Comparison of ENCODE assay signal across 10 mouse cellular contexts in genomic region chr7:125478391-125478984, GRCm38 (mm10). TPM values are rescaled to one million over a fixed set of nuclear protein-coding genes. Genes with fewer than 3 reads are reported as not detected.
DNase-seq lines count a peak whose midpoint lies in the region; ATAC-seq and TF ChIP-seq lines count a peak whose summit lies in the region.
"Had no signal": no experiment of that assay in that cellular context is flagged by ENCODE, and none has a peak within 500 bp of the region (broad histone marks: within the 10 kb centered on the region; RNA-seq: fewer than 3 reads in every experiment).

No protein-coding gene starts in this region.

- H3K9ac ChIP-seq in kidney, embryonic 14.5 days (ENCODE audit: low read depth, low read length), result no peak overlapping the region
- 0 out of 2 replicates have a peak overlapping the region, but pooled peaks have one; percentile 8 for H3K9ac ChIP-seq in liver, embryonic 13.5 days
- no peak overlapping the region for H3K9ac ChIP-seq in hindbrain, embryonic 13.5 days

- DNase-seq in kidney, adult 18-20 months, result peak; percentile 13
- DNase-seq in heart, postnatal 10 days, result peak; percentile 63 to 68
- peak; percentile 22 for DNase-seq in liver, embryonic 13.5 days
- DNase-seq in forebrain, embryonic 10.5 days (ENCODE audit: extremely low spot score, low spot score), result no peak
- DNase-seq in frontal cortex, postnatal 25 days (ENCODE audit: low spot score in 2 of 2), result no peak
- DNase-seq: layer of hippocampus, adult 9-11 months; thymus, postnatal 14 days had no signal

- no peaks in the 10 kb centered on the region for H3K27me3 ChIP-seq in kidney, embryonic 14.5 days (ENCODE audit: control insufficient read depth, insufficient read depth, low read length)
- no peaks in the 10 kb centered on the region for H3K27me3 ChIP-seq in liver, embryonic 13.5 days
- H3K27me3 ChIP-seq in small intestine, adult 2 months (ENCODE audit: control insufficient read depth, insufficient read depth, low read length), result no peaks in the 10 kb centered on the region
- no peaks in the 10 kb centered on the region for H3K27me3 ChIP-seq in forebrain, embryonic 10.5 days (ENCODE audit: poor library complexity, severe bottlenecking)
- no peaks in the 10 kb centered on the region for H3K27me3 ChIP-seq in hindbrain, embryonic 13.5 days

- TF ChIP-seq CTCF in small intestine, adult 2 months (IDR thresholded peaks at IDR 0.05; ENCODE audit: extremely low read depth, insufficient read length, insufficient replicate concordance, low read depth, low read length), result no peak

- WGBS in kidney, embryonic 14.5 days, result 70% methylated on average over 7 of the region's 7 CpGs
- WGBS in liver, embryonic 13.5 days (ENCODE audit: insufficient replicate concordance), result 80% methylated on average over 7 of the region's 7 CpGs
- 71% methylated on average over 7 of the region's 7 CpGs for WGBS in small intestine, adult 2 months
- 87% methylated on average over 7 of the region's 7 CpGs for WGBS in forebrain, embryonic 10.5 days
- WGBS in hindbrain, embryonic 13.5 days, result 93% methylated on average over 7 of the region's 7 CpGs

- H3K4me2 ChIP-seq in kidney, embryonic 14.5 days (replicated peaks; ENCODE audit: low read depth, low read length), result no peak overlapping the region
- no peak overlapping the region for H3K4me2 ChIP-seq in liver, embryonic 13.5 days
- H3K4me2 ChIP-seq in hindbrain, embryonic 13.5 days, result no peak overlapping the region

- H3K36me3 ChIP-seq in kidney, embryonic 14.5 days (ENCODE audit: control insufficient read depth, insufficient read depth, low read length), result peaks cover 24% of the 10 kb centered on the region; the same call in 1 of the 2 replicates
- peaks cover 54% of the 10 kb centered on the region for H3K36me3 ChIP-seq in liver, embryonic 13.5 days
- H3K36me3 ChIP-seq in small intestine, adult 2 months (ENCODE audit: control insufficient read depth, insufficient read depth, low read length), result peaks cover 5% of the 10 kb centered on the region; the same call in 1 of the 2 replicates
- peaks cover 54% of the 10 kb centered on the region for H3K36me3 ChIP-seq in forebrain, embryonic 10.5 days (replicated peaks)
- peaks cover 32% of the 10 kb centered on the region for H3K36me3 ChIP-seq in hindbrain, embryonic 13.5 days

- ATAC-seq in kidney, embryonic 14.5 days (ENCODE audit: low FRiP score, low TSS enrichment), result no peak
- peak; percentile 62 for ATAC-seq in liver, embryonic 13.5 days (ENCODE audit: low read depth)
- ATAC-seq in hindbrain, embryonic 13.5 days (ENCODE audit: low FRiP score), result no peak

- no peak for TF ChIP-seq POLR2A in small intestine, adult 2 months (IDR thresholded peaks at IDR 0.05; ENCODE audit: low read depth, low read length)

- intact Hi-C loops in heart, postnatal 10 days (cut with DNase I), result no loop called here

- H3K9me3 ChIP-seq in kidney, embryonic 14.5 days (ENCODE audit: control insufficient read depth, low read length), result no peaks in the 10 kb centered on the region
- H3K9me3 ChIP-seq in liver, embryonic 13.5 days (replicated peaks), result no peaks in the 10 kb centered on the region
- no peaks in the 10 kb centered on the region for H3K9me3 ChIP-seq in forebrain, embryonic 10.5 days
- H3K9me3 ChIP-seq in hindbrain, embryonic 13.5 days, result no peaks in the 10 kb centered on the region

- H3K27ac ChIP-seq in kidney, embryonic 14.5 days (ENCODE audit: low read depth, low read length), result no peak overlapping the region
- peak overlapping the region; percentile 74 for H3K27ac ChIP-seq in liver, embryonic 13.5 days
- H3K27ac ChIP-seq in small intestine, adult 2 months (ENCODE audit: insufficient read depth, low read depth, low read length), result peak overlapping the region; percentile 53; the same call in 1 of the 2 replicates
- no peak overlapping the region for H3K27ac ChIP-seq in forebrain, embryonic 10.5 days
- no peak overlapping the region for H3K27ac ChIP-seq in hindbrain, embryonic 13.5 days

- peaks cover 26% of the 10 kb centered on the region for H3K4me1 ChIP-seq in kidney, embryonic 14.5 days (ENCODE audit: control insufficient read depth, insufficient read depth, low read length)
- peaks cover 77% of the 10 kb centered on the region for H3K4me1 ChIP-seq in liver, embryonic 13.5 days (replicated peaks)
- peaks cover 5% of the 10 kb centered on the region; the same call in 1 of the 2 replicates for H3K4me1 ChIP-seq in small intestine, adult 2 months (ENCODE audit: control insufficient read depth, insufficient read depth, insufficient read length, low read length)
- H3K4me1 ChIP-seq in forebrain, embryonic 10.5 days, result peaks cover 27% of the 10 kb centered on the region
- peaks cover 23% of the 10 kb centered on the region for H3K4me1 ChIP-seq in hindbrain, embryonic 13.5 days (replicated peaks)

- H3K4me3 ChIP-seq in kidney, embryonic 14.5 days (ENCODE audit: low read length), result no peak overlapping the region
- no peak overlapping the region for H3K4me3 ChIP-seq in liver, embryonic 13.5 days (replicated peaks)
- H3K4me3 ChIP-seq in small intestine, adult 2 months (ENCODE audit: low read depth, low read length), result no peak overlapping the region
- no peak overlapping the region for H3K4me3 ChIP-seq in forebrain, embryonic 10.5 days
- no peak overlapping the region for H3K4me3 ChIP-seq in hindbrain, embryonic 13.5 days

RNA-seq across cellular contexts. Expression of gene Nsmce1, which starts 12.9 kb away (rescaled TPM):
- polyA plus RNA-seq in kidney, embryonic 14.5 days (2014; fragmentation: Nextera tagmentation; extraction: Ambion mirVana), result 137 and 157 TPM in 2 replicates
- total RNA-seq in heart, postnatal 10 days (2021), result 10 to 100 TPM; 43.6 to 45.8 TPM
- 97.4 and 102 TPM in 2 replicates for polyA plus RNA-seq in liver, embryonic 13.5 days (2015; fragmentation: Nextera tagmentation; extraction: Ambion mirVana)
- 16.7 and 35.8 TPM in 2 replicates for polyA plus RNA-seq in small intestine, adult 2 months (2012; rRNA removed)
- polyA plus RNA-seq in forebrain, embryonic 10.5 days (2016; fragmentation: Nextera tagmentation; extraction: Ambion mirVana), result 123 TPM in 2 replicates
- 104 TPM in 2 replicates for polyA plus RNA-seq in hindbrain, embryonic 13.5 days (2015; fragmentation: Nextera tagmentation; extraction: Ambion mirVana)

RNA-seq across cellular contexts. Expression of gene Kdm8, which starts 34.0 kb away (rescaled TPM):
- 9.6 and 12.7 TPM in 2 replicates for polyA plus RNA-seq in kidney, embryonic 14.5 days (2014; fragmentation: Nextera tagmentation; extraction: Ambion mirVana)
- 1 to 10 TPM; 3.7 to 3.9 TPM for total RNA-seq in heart, postnatal 10 days (2021)
- 8.6 and 9.1 TPM in 2 replicates for polyA plus RNA-seq in liver, embryonic 13.5 days (2015; fragmentation: Nextera tagmentation; extraction: Ambion mirVana)
- polyA plus RNA-seq in small intestine, adult 2 months (2012; rRNA removed), result 2.1 and 2.4 TPM in 2 replicates
- polyA plus RNA-seq in forebrain, embryonic 10.5 days (2016; fragmentation: Nextera tagmentation; extraction: Ambion mirVana), result 14.5 and 15.6 TPM in 2 replicates
- polyA plus RNA-seq in hindbrain, embryonic 13.5 days (2015; fragmentation: Nextera tagmentation; extraction: Ambion mirVana), result 5.4 and 5.9 TPM in 2 replicates

Comparison
In these comparisons a context has a peak if more than half of its experiments do, and no peak if none do; other contexts are left out.
1. DNase-seq: peak in kidney, adult 18-20 months (single experiment), heart, postnatal 10 days (2 of 2) and liver, embryonic 13.5 days (single experiment); none in forebrain, embryonic 10.5 days (single experiment) and frontal cortex, postnatal 25 days (0 of 2).
2. H3K27ac ChIP-seq: peak in liver, embryonic 13.5 days (single experiment) and small intestine, adult 2 months (single experiment); none in kidney, embryonic 14.5 days (single experiment), forebrain, embryonic 10.5 days (single experiment) and hindbrain, embryonic 13.5 days (single experiment).